Mouse (Mus musculus) liver, embryonic 14.5 days (tissue): ENCODE results near the gene Usp24. TPM values are rescaled to one million over a fixed set of nuclear protein-coding genes. Genes with fewer than 3 reads are reported as not detected.

Experiments
- ATAC-seq: fragments of 200-750 bp; cut with Nextera tagmentation; 2 replicates; pipeline ENCODE4 v1.8.0; 2017; ENCODE audit warnings: moderate number of reproducible peaks, mild to moderate bottlenecking, moderate library complexity; ENCODE audit not compliant: insufficient read depth
- DNase-seq, 3 experiments: peaks; one replicate each; pipeline ENCODE4 v3.0.0-alpha.2; 2012 to 2013; ENCODE audit warnings: low read depth in 3 of 3, low spot score in 3 of 3
- H3K27ac ChIP-seq: fragments of 300-500 bp; sonication (generic); 2 replicates; pipeline ENCODE4 v1.5.1; 2014; ENCODE audit warnings: moderate library complexity, mild to moderate bottlenecking, control low read depth, inconsistent platforms
- H3K27me3 ChIP-seq: fragments of 300-500 bp; sonication (generic); 2 replicates; pipeline ENCODE4 v1.6.1; 2014; ENCODE audit warnings: mild to moderate bottlenecking, low read length, moderate library complexity; ENCODE audit not compliant: control insufficient read depth, insufficient read depth
- H3K36me3 ChIP-seq: fragments of 300-500 bp; sonication (generic); replicated peaks from 2 replicates; pipeline ENCODE4 v1.6.1; 2014; ENCODE audit warnings: low read depth; ENCODE audit not compliant: control insufficient read depth, insufficient read depth
- H3K4me1 ChIP-seq, 2 experiments: fragments of 200-500 bp in 1 of 2; fragments of 300-500 bp in 1 of 2; sonication (generic) in 1 of 2; replicated peaks; 2 replicates each; pipeline ENCODE4 v1.6.1; 2012 to 2014; ENCODE audit warnings: antibody characterized with exemption in 1 of 2, inconsistent platforms in 1 of 2, low read length in 1 of 2; ENCODE audit not compliant: control insufficient read depth in 2 of 2, insufficient read depth in 2 of 2
- H3K4me2 ChIP-seq: fragments of 300-500 bp; sonication (generic); 2 replicates; pipeline ENCODE4 v1.6.1; 2014; ENCODE audit warnings: low read depth, mild to moderate bottlenecking, control low read depth, moderate library complexity
- H3K4me3 ChIP-seq, 2 experiments: fragments of 200-500 bp in 1 of 2; fragments of 300-500 bp in 1 of 2; sonication (generic) in 1 of 2; 2 replicates each; pipeline ENCODE4 v1.5.1; 2012 to 2014; ENCODE audit warnings: low read depth in 2 of 2, low read length in 2 of 2, mild to moderate bottlenecking in 2 of 2, control low read depth in 1 of 2, inconsistent platforms in 1 of 2, moderate library complexity in 1 of 2; ENCODE audit not compliant: insufficient read depth in 1 of 2
- H3K9ac ChIP-seq: fragments of 300-500 bp; sonication (generic); replicated peaks from 2 replicates; pipeline ENCODE4 v1.6.1; 2014; ENCODE audit warnings: mild to moderate bottlenecking, control low read depth, moderate library complexity
- H3K9me3 ChIP-seq: fragments of 300-500 bp; sonication (generic); 2 replicates; pipeline ENCODE4 v1.6.1; 2016; ENCODE audit warnings: low read length, mixed read lengths; ENCODE audit not compliant: control insufficient read depth
- CTCF ChIP-seq: IDR thresholded peaks from 2 replicates; pipeline ENCODE4 v1.5.1; 2016; ENCODE audit warnings: antibody characterized with exemption, low read depth, control low read depth
- EP300 ChIP-seq: IDR thresholded peaks from 2 replicates; pipeline ENCODE4 v1.6.1; 2016; ENCODE audit warnings: antibody characterized with exemption, low read depth
- WGBS: fragments of 180-500 bp; shearing (Covaris S2); extraction: QIAGEN DNeasy Blood & Tissue Kit; methylation state at CpG from one replicate; pipeline ENCODE4 v1.1.7; 2014; ENCODE audit not compliant: insufficient replicate concordance; 5-methylcytosine and 5-hydroxymethylcytosine counted together
- polyA plus RNA-seq, 2 experiments: library from polyadenylated mRNA; depleted of rRNA in 1 of 2; stranded (reverse) in 1 of 2; unstranded in 1 of 2; fragments of >200 nt; fragmentation: Nextera tagmentation in 1 of 2; extraction: Ambion mirVana in 1 of 2; gene quantifications; 2 replicates each; pipeline versions ENCODE4 v1.2.1 to v1.2.3; 2012 to 2014

Usp24 gene
- polyA plus RNA-seq, 2 experiments, result 6.4 to 6.8 TPM

DNA sequence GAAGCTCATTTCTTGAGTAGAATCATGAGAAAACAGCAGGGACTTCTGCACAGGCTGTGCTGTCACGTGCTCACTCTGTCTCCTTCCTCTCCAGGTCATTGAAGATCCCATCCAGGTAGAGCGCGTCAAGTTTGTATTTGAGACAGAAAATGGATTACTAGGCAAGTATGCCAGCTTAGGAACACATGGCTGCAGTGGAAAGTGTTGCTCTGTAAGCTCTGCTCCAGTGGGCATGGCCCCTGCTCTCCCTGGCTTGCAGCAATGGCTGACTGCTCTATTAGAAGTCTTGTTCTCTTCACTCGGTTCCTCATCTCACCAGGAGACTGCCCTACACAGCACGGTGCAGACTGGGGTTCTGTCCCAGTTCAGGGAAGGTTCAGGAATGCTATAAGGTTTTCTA lies 114.4 kb downstream of the Usp24 start:
- Histone ChIP-seq H3K27me3 (no peaks in the 10 kb centered on the region), H3K27ac (no peak overlapping the region), H3K4me1 (no peaks in the 10 kb centered on the region), H3K9me3 (no peaks in the 10 kb centered on the region), H3K36me3 (peaks cover 60% of the 10 kb centered on the region), H3K9ac (no peak overlapping the region), H3K4me2 (no peak overlapping the region), H3K4me3 (no peak overlapping the region)
- ATAC-seq (no peak), DNase-seq (no peak)
- WGBS, result 92% methylated on average over 5 of the region's 5 CpGs
- TF ChIP-seq CTCF, result no peak
- TF ChIP-seq EP300, result no peak

- Histone ChIP-seq H3K27ac (no peak overlapping the region), H3K9ac (no peak overlapping the region), H3K9me3 (no peaks in the 10 kb centered on the region), H3K4me3 (no peak overlapping the region), H3K4me1 (no peaks in the 10 kb centered on the region), H3K4me2 (no peak overlapping the region), H3K27me3 (no peaks in the 10 kb centered on the region), H3K36me3 (peaks cover 67% of the 10 kb centered on the region)
- ATAC-seq, result no peak
- 79% methylated on average over 2 of the region's 2 CpGs for WGBS
- no peak for DNase-seq
- no peak for TF ChIP-seq EP300
- TF ChIP-seq CTCF, result no peak
Observed at GRCm38 (mm10) chr4:106435426-106435825, 119.4 kb downstream of the Usp24 start.

DNA sequence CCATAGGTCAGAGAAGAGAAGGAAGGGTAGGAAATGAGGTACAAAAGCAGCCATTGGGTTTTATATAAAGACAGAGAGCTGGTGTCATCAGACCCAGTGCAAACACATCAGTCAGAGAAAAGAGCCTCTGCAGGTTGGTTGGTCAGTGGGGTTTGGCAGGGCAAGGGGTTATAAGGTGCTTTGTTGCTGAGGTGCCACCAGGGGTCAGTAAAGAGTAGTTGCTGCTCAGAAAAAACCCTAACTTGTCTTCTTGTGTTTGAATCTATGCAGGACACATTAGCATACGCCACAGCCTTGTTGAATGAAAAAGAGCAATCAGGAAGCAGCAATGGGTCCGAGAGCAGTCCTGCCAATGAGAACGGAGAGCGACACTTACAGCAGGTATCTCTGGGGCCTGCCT lies 120.5 kb downstream of the Usp24 start:
- Histone ChIP-seq H3K4me3 (no peak overlapping the region), H3K4me1 (no peaks in the 10 kb centered on the region), H3K36me3 (peaks cover 61% of the 10 kb centered on the region), H3K27me3 (no peaks in the 10 kb centered on the region), H3K9ac (no peak overlapping the region), H3K4me2 (no peak overlapping the region), H3K27ac (no peak overlapping the region), H3K9me3 (no peaks in the 10 kb centered on the region)
- WGBS, result 79% methylated on average over 4 of the region's 4 CpGs
- TF ChIP-seq CTCF (peak; percentile 81), EP300 (no peak)
- ATAC-seq (no peak), DNase-seq (no peak)

- Histone ChIP-seq H3K4me3 (no peak overlapping the region), H3K36me3 (peaks cover 54% of the 10 kb centered on the region), H3K9ac (no peak overlapping the region), H3K4me1 (no peaks in the 10 kb centered on the region), H3K4me2 (no peak overlapping the region), H3K9me3 (no peaks in the 10 kb centered on the region), H3K27me3 (no peaks in the 10 kb centered on the region), H3K27ac (no peak overlapping the region)
- 86% methylated on average over 5 of the region's 5 CpGs for WGBS
- DNase-seq (no peak), ATAC-seq (no peak)
- TF ChIP-seq CTCF, result no peak
- TF ChIP-seq EP300, result no peak
Observed at GRCm38 (mm10) chr4:106437207-106437606, 121.2 kb downstream of the Usp24 start.

DNA sequence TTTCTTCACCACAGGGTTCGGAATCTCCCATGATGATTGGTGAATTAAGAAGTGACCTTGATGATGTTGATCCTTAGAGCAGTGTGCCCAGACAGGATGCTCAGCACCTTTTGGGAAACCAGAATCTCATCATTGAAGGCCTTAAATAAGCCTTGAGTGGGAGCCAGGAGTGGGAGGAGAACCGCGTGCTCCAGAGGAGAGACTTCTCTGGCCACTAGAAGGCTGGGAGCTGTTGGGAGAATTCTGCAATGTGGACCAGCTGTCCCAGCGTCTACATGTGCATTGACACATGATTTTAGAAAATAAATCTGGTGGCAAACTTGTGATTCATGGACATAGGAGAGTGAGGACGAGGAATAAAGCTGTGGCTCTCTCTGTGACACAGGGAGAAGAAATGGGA lies 122.8 kb downstream of the Usp24 start:
- H3K9ac ChIP-seq, result no peak overlapping the region
- ATAC-seq (no peak), DNase-seq (no peak)
- no peak overlapping the region for H3K4me3 ChIP-seq
- no peaks in the 10 kb centered on the region for H3K27me3 ChIP-seq
- H3K4me1 ChIP-seq, result no peaks in the 10 kb centered on the region
- H3K36me3 ChIP-seq, result peaks cover 49% of the 10 kb centered on the region
- H3K9me3 ChIP-seq, result no peaks in the 10 kb centered on the region
- no peak overlapping the region for H3K4me2 ChIP-seq
- no peak overlapping the region for H3K27ac ChIP-seq
- WGBS, result 79% methylated on average over 5 of the region's 5 CpGs
- no peak for TF ChIP-seq CTCF
- TF ChIP-seq EP300, result no peak

GRCm38 (mm10) chr4:106443182-106443581 lies 127.2 kb downstream of the Usp24 start:
- Histone ChIP-seq H3K4me3 (no peak overlapping the region), H3K27me3 (no peaks in the 10 kb centered on the region), H3K4me2 (no peak overlapping the region), H3K27ac (no peak overlapping the region), H3K4me1 (no peaks in the 10 kb centered on the region), H3K9me3 (no peaks in the 10 kb centered on the region), H3K9ac (no peak overlapping the region), H3K36me3 (peaks cover 14% of the 10 kb centered on the region)
- 75% methylated on average over 6 of the region's 6 CpGs for WGBS
- no peak for TF ChIP-seq EP300
- peak; percentile 13; the same call in 1 of the 2 replicates for TF ChIP-seq CTCF
- ATAC-seq (no peak), DNase-seq (no peak)
